Mouse (Mus musculus) granulocyte monocyte progenitor cell, adult 5-6 weeks (primary cell): ENCODE data around the gene Phlpp1. TPM values are rescaled to one million over a fixed set of nuclear protein-coding genes. Genes with fewer than 3 reads are reported as not detected.
A peak's percentile ranks its signal among the peaks of the same experiment; 100 is the strongest.

Source experiments
- ATAC-seq: replicated peaks from 2 replicates; pipeline ENCODE4 v1.8.0; 2016; ENCODE audit warnings: mild to moderate bottlenecking, moderate TSS enrichment, inconsistent platforms; ENCODE audit not compliant: poor library complexity, severe bottlenecking
- total RNA-seq, 2 experiments: library from RNA; stranded (forward) in 1 of 2; stranded (reverse) in 1 of 2; fragments of 200-712, 200-1000 nt in 1 of 2; fragments of >200 nt in 1 of 2; fragmentation: Nextera tagmentation in 1 of 2; gene quantifications; 2 replicates each; pipeline ENCODE4 v1.2.3; 2014 to 2017

Phlpp1 gene
- total RNA-seq, 2 experiments from 2014 or later = 1.7 to 2.2 TPM

DNA sequence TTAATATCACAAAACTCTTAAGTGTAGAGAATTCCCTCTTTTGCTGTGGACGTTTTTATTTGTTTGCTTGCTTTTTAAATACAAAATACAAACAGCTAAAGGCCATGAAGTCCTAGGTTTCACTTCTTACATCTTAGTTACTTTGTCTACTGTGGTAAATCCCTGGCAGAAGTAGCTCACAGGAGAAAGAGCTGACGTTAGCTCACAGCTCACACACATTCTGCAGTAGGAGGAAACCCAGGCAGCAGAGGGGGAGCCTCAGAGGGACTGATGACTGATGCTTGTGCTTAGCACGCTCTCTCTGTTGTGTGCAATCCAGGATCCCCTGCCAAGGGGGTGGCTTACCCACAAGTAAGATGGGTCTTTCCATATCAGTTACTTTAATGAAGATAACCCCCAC, 197.8 kb downstream of the Phlpp1 start:
- ATAC-seq = no peak

- no peak for ATAC-seq
Observed at GRCm38 (mm10) chr1:106372446-106372845, 200.9 kb downstream of the Phlpp1 start.

DNA sequence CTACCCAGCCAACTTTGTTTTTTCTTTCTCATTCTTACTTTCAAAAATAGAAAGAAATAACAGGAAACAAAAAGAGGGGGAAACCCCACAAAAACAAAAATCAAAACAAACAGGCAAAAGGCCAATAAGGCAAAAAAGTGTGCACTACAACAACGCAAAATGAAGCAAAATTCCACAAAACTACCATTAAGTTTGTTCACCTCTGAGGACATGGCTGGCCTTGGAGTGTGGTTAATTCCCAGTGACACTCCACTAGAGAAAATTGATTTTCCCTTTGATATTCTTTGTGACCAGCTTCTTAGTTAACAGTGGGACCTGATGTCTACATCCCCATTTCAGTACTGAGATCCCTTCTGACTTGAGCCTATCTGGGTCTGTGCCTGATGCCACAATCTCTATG, 202.1 kb downstream of the Phlpp1 start:
- no peak for ATAC-seq

- ATAC-seq = no peak
Observed at GRCm38 (mm10) chr1:106374274-106374673, 202.7 kb downstream of the Phlpp1 start.

DNA sequence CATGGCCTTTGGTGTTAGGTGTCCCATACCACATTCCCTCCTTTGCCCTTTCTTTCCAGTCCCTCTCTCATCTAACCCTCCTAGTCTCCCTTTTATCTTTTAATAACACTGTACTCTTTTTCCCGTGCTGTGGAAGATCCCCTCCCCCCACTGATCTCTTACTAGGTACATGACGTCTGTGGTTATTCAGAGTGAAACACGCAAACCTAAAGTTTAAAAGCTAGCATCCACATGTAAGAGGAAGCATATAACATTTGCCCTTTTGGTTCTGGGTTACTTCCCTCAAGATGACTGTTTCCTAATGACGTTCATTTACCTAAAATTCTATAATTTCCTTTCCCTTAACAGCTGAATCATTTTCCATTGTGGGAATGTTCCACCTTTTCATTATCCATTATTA, 203.4 kb downstream of the Phlpp1 start:
- ATAC-seq = no peak

GRCm38 (mm10) chr1:106376003-106376402, 204.5 kb downstream of the Phlpp1 start:
- no peak for ATAC-seq

DNA sequence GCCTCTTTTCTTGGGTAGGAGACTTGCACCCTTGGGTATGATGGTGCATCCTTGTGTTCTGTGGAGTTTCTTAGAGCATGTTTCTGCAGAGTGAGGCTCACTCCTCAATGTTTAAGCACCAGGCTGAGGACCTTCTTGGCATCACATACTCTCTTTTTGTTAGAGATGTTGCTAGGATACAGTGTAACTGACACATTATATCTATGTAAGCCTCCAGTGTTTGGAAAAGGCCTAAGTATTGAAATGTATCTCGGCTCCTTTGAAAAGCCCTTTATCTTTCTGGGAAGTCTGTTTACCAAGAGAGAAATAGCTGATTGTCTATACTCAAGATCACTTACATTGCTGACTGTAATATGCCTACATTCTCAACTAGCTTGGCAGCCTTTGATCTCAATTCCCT, 208.9 kb downstream of the Phlpp1 start:
- ATAC-seq = no peak

GRCm38 (mm10) chr1:106386542-106386941, 215.0 kb downstream of the Phlpp1 start:
- ATAC-seq = no peak

DNA sequence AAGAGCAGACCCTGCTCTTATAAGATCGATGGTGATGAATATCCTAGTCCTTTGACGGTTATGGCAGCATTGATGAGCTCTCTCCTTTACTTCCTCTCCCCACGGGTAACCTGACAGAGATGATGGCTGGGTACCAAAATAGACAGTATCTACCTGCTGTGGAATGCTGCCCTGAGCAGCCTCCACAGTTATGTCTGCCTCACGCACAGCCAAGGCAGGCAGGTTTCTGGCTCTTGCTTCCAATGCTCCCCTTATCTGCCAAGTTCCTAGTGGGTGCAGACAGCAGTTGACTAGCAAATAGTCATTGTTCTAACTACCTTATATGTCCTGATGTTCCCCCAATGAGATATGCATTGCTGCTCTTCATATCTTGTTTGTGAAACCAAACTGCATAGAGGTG, 215.7 kb downstream of the Phlpp1 start:
- ATAC-seq = no peak

DNA sequence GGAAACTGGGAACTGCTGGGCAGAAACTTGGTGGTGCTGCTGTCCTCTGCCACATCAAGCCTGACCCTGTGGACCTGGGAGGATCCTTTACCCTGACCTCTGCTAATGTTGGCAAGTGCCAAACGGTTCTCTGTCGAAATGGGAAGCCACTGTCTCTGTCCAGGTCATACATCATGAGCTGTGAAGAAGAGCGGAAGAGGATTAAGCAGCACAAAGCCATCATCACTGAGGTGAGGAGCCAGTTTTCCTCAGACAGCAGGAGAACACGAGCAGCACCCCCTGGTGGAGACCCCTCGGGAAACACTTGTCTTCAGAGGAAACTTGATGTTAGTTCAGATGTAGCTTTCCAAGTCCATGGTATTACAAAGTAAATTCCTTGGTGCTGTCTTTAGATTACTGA, 218.1 kb downstream of the Phlpp1 start:
- ATAC-seq = peak; percentile 78

GRCm38 (mm10) chr1:106393072-106393471, 221.5 kb downstream of the Phlpp1 start:
- ATAC-seq = no peak

DNA sequence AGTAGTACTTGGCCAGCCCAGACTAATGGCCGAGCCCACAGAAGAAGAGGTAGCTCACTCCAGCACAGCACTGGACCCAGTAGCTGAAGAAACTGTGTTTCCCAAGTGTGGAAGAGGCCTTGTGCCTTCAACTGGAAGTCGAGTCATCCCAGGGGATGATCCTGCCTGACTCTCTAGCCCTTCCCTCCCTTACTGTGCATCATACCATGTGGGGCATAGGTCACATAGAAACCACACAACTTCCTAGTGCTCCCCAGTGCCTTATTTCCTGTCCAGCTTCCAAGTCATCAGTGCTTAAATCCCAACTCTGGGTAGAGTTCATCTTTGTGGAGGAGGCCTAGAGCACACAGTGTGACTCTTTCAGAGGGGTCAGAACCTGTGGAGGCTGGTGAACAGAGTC, 223.1 kb downstream of the Phlpp1 start:
- ATAC-seq = no peak

GRCm38 (mm10) chr1:106395476-106395875, 223.9 kb downstream of the Phlpp1 start:
- peak; percentile 85 for ATAC-seq

GRCm38 (mm10) chr1:106400900-106401634, 229.5 kb downstream of the Phlpp1 start:
- peak; percentile 77 for ATAC-seq

DNA sequence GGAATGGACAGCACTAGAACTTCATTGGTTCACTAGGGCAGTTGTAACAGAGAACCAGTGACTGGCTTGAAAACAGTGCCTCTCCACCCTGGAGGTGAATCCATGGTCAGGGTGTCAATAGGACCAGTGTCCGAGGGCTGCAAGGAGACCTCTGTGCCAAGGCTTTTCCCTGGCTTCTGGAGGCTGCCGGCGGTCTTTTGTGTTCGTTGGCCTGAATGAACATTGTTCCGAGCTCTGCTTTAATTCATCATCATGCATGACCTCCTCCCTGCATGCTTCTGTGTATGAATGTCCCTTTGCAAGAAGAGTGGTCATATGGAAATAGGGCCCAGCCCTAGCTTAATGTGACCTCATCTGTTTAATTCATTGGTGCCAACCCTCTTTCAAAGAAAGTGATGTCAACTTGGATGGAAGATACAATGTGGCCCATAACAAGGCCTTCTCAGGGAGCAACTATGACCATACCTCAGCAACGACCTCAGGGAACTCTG, 231.5 kb downstream of the Phlpp1 start:
- no peak for ATAC-seq

DNA sequence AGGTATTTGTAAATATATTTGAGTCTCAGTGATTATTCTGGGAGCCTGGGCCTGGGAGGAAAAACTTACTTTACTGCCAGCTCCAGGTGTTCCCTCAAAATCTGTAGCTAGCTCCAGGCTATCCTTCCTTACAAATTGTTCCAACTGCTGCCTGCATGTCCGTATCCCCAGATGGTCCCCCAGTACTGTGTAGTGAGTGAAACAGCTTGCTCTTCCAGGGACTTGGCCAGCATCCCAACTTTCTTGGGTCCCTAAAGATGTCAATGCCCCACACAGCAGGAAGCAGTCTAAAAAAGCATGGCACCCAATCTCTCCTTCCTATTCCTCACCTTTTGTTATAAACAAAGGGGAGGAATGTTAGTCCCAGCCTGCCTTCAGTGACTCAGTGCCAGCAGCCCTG, 235.3 kb downstream of the Phlpp1 start:
- ATAC-seq = no peak

DNA sequence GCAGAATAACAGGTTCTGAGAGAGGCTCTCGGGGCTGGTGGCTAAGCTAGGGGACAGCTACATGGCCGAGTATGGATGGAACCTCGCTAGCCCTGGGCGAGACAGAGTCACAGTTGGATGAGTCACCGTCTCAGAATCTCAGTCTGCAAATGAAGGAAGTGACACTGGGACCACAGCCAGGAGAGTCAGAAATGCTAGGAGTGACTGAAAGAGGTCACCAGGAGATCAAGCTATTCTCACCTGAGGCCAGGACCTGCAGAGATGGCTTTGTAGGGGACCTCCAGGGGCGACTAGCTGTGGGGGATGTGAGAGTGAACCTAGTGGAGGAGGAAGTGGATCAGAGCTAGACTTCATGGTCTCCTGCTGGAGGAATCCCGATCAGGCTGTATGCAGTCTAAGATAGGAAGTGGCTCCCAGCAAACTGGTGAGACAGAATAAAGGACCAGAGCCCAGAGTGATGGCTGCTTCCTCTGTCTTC, 236.4 kb downstream of the Phlpp1 start:
- peak; percentile 88 for ATAC-seq

- ATAC-seq = no peak
Observed at GRCm38 (mm10) chr1:106410858-106411257, 239.3 kb downstream of the Phlpp1 start.

GRCm38 (mm10) chr1:106425128-106425936, 253.8 kb downstream of the Phlpp1 start:
- ATAC-seq = peak; percentile 76

DNA sequence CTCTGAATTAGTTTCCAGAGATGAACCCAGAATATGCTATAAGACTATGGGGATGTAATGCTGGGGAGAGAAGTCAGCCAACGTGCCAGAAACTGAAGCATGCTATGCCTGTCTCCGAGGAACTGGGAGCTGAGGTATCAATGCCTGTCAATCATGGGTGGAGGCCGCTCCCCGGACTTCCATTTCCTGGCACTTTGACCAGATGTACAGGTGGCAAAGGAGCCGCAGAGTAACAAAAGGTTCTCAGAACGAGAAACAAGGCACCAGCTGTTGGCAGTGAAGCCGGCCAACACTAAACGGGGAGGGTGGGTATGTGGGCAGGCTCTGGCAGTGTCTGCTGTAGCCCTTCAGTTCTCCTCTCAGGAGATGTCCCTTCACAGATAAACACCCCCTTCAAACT, 256.6 kb downstream of the Phlpp1 start:
- ATAC-seq = no peak; the same call in 1 of the 2 replicates

GRCm38 (mm10) chr1:106428580-106428979, 257.0 kb downstream of the Phlpp1 start:
- ATAC-seq = no peak
